Mouse (Mus musculus): ENCODE measurements around the gene R3hdm2.

Gene R3hdm2

GRCm38 (mm10) chr10:127353909-127354895, 25.9 kb upstream of the R3hdm2 start, which contains the start of gene Inhbe:
Gene Inhbe (minus strand): TSS chr10:127354411.
- DNase-seq = peak; percentile 55

- no peak for DNase-seq
These were observed 24.8 kb upstream of the R3hdm2 start for GRCm38 (mm10) chr10:127355336-127355735.

- no peak for DNase-seq
These were observed 19.4 kb upstream of the R3hdm2 start for GRCm38 (mm10) chr10:127360714-127361113.

- no peak for DNase-seq
These were observed 13.0 kb upstream of the R3hdm2 start for GRCm38 (mm10) chr10:127367116-127367515.

GRCm38 (mm10) chr10:127368273-127368672, 11.9 kb upstream of the R3hdm2 start:
- no peak for DNase-seq

- DNase-seq = no peak
These were observed 10.0 kb upstream of the R3hdm2 start, which contains the start of gene Inhbc for GRCm38 (mm10) chr10:127369834-127370820. Gene Inhbc (minus strand): TSS chr10:127370431.

GRCm38 (mm10) chr10:127371023-127371422, 9.1 kb upstream of the R3hdm2 start:
- DNase-seq = no peak

GRCm38 (mm10) chr10:127377700-127378099, 2.4 kb upstream of the R3hdm2 start:
- DNase-seq = no peak

- DNase-seq = no peak
These were observed 473 bp upstream of the R3hdm2 start for GRCm38 (mm10) chr10:127379654-127380053.

- DNase-seq = peak; percentile 49
These were observed 928 bp downstream of the R3hdm2 start for GRCm38 (mm10) chr10:127380767-127381742.

- no peak for DNase-seq
These were observed 1.6 kb downstream of the R3hdm2 start for GRCm38 (mm10) chr10:127381743-127382134.

- no peak for DNase-seq
These were observed 11.6 kb downstream of the R3hdm2 start for GRCm38 (mm10) chr10:127391774-127392173.

- DNase-seq = no peak
These were observed 24.6 kb downstream of the R3hdm2 start for GRCm38 (mm10) chr10:127404701-127405100.

- DNase-seq = no peak
These were observed 27.3 kb downstream of the R3hdm2 start for GRCm38 (mm10) chr10:127407391-127407790.

- no peak for DNase-seq
These were observed 32.0 kb downstream of the R3hdm2 start for GRCm38 (mm10) chr10:127412101-127412500.

GRCm38 (mm10) chr10:127412776-127413175, 32.6 kb downstream of the R3hdm2 start:
- no peak for DNase-seq

- DNase-seq = no peak
These were observed 33.5 kb downstream of the R3hdm2 start for GRCm38 (mm10) chr10:127413585-127413984.

GRCm38 (mm10) chr10:127414141-127414540, 34.0 kb downstream of the R3hdm2 start:
- DNase-seq = no peak

- DNase-seq = no peak
These were observed 40.0 kb downstream of the R3hdm2 start for GRCm38 (mm10) chr10:127420131-127420530.

GRCm38 (mm10) chr10:127420676-127421353, 40.7 kb downstream of the R3hdm2 start:
- DNase-seq = peak; percentile 47

- peak; percentile 60 for DNase-seq
These were observed 41.9 kb downstream of the R3hdm2 start for GRCm38 (mm10) chr10:127422047-127422446.

Measured in cerebellum, adult 11-12 months (tissue).